Mouse (Mus musculus) lung, adult 2 months (tissue): ENCODE measurements around the gene Bdh2. TPM values are rescaled to one million over a fixed set of nuclear protein-coding genes. Genes with fewer than 3 reads are reported as not detected.

Source experiments
- DNase-seq: peaks from one replicate; pipeline ENCODE4 v3.0.0; 2022
- H3K4me1 ChIP-seq: fragments of 200-500 bp; 2 replicates; pipeline ENCODE4 v1.6.1; 2011; ENCODE audit warnings: low read length; ENCODE audit not compliant: control insufficient read depth, insufficient read depth
- H3K4me3 ChIP-seq: fragments of 200-500 bp; replicated peaks from 2 replicates; pipeline ENCODE3; 2011; ENCODE audit warnings: low read depth, mild to moderate bottlenecking, control low read depth, low read length; ENCODE audit errors: extremely low read depth
- CTCF ChIP-seq: fragments of 200-500 bp; IDR thresholded peaks from 2 replicates; pipeline ENCODE4 v1.5.1; 2011; ENCODE audit warnings: mild to moderate bottlenecking, low read length, control low read depth; ENCODE audit not compliant: insufficient read depth
- POLR2A ChIP-seq: fragments of 200-500 bp; IDR thresholded peaks from 2 replicates; pipeline ENCODE4 v1.6.1; 2011; ENCODE audit warnings: low read depth, mild to moderate bottlenecking, control low read depth, low read length, borderline replicate concordance; ENCODE audit errors: extremely low read depth
- WGBS: fragments of 180-500 bp; shearing (Covaris S2); methylation state at CpG from one replicate; pipeline ENCODE4 v1.1.7; 2018; 5-methylcytosine and 5-hydroxymethylcytosine counted together
- polyA plus RNA-seq: library from polyadenylated mRNA; depleted of rRNA; stranded (reverse); fragments of >200 nt; gene quantifications from 2 replicates; pipeline ENCODE4 v1.2.3, GENCODE M21; 2012; rRNA removed

Gene Bdh2
- 1.1 and 1.2 TPM in 2 replicates for polyA plus RNA-seq

- no peak within 1 kb of the TSS for H3K4me3 ChIP-seq
- DNase-seq, result peak; percentile 63
- 25% methylated on average over 14 of the region's 14 CpGs for WGBS
- no peaks in the 10 kb centered on the region for H3K4me1 ChIP-seq
- no peak for TF ChIP-seq POLR2A
- peak; percentile 55 for TF ChIP-seq CTCF
Observed at GRCm38 (mm10) chr3:135280669-135281415, at the start of gene Bdh2. Gene Bdh2 (plus strand): TSS chr3:135281221.

- Histone ChIP-seq H3K4me1 (no peaks in the 10 kb centered on the region), H3K4me3 (no peak overlapping the region)
- no peak for TF ChIP-seq CTCF
- no peak for TF ChIP-seq POLR2A
- WGBS, result 81% methylated on average over 3 of the region's 3 CpGs
- DNase-seq, result no peak
Observed at GRCm38 (mm10) chr3:135232058-135232457, 49.0 kb upstream of the Bdh2 start.

- Histone ChIP-seq H3K4me1 (no peaks in the 10 kb centered on the region), H3K4me3 (no peak overlapping the region)
- DNase-seq, result no peak
- TF ChIP-seq CTCF (no peak), POLR2A (no peak)
- WGBS, result 94% methylated on average over 3 of the region's 3 CpGs
Observed at GRCm38 (mm10) chr3:135232462-135232861, 48.6 kb upstream of the Bdh2 start.

- H3K4me3 ChIP-seq, result no peak overlapping the region
- DNase-seq, result no peak
- H3K4me1 ChIP-seq, result no peaks in the 10 kb centered on the region
- TF ChIP-seq POLR2A (no peak), CTCF (no peak)
Observed at GRCm38 (mm10) chr3:135245733-135246132, 35.3 kb upstream of the Bdh2 start.

GRCm38 (mm10) chr3:135246828-135247227 is 34.2 kb upstream of the Bdh2 start:
- no peak for DNase-seq
- TF ChIP-seq CTCF, result no peak
- TF ChIP-seq POLR2A, result no peak
- WGBS, result 77% methylated on average over 6 of the region's 6 CpGs
- no peak overlapping the region for H3K4me3 ChIP-seq
- no peaks in the 10 kb centered on the region for H3K4me1 ChIP-seq

GRCm38 (mm10) chr3:135249104-135249503 is 31.9 kb upstream of the Bdh2 start:
- no peak for DNase-seq
- no peak for TF ChIP-seq CTCF
- no peak for TF ChIP-seq POLR2A
- Histone ChIP-seq H3K4me1 (no peaks in the 10 kb centered on the region), H3K4me3 (no peak overlapping the region)
- 68% methylated on average over 6 of the region's 6 CpGs for WGBS

GRCm38 (mm10) chr3:135251825-135252224 is 29.2 kb upstream of the Bdh2 start:
- no peak for DNase-seq
- WGBS, result 92% methylated on average over 6 of the region's 6 CpGs
- TF ChIP-seq POLR2A, result no peak
- TF ChIP-seq CTCF, result no peak
- Histone ChIP-seq H3K4me1 (no peaks in the 10 kb centered on the region), H3K4me3 (no peak overlapping the region)

- Histone ChIP-seq H3K4me3 (no peak overlapping the region), H3K4me1 (no peaks in the 10 kb centered on the region)
- no peak for DNase-seq
- TF ChIP-seq POLR2A, result no peak
- TF ChIP-seq CTCF, result no peak
Observed at GRCm38 (mm10) chr3:135254784-135255183, 26.2 kb upstream of the Bdh2 start.

GRCm38 (mm10) chr3:135258919-135259318 is 22.1 kb upstream of the Bdh2 start:
- no peak for TF ChIP-seq CTCF
- no peak for TF ChIP-seq POLR2A
- WGBS, result 94% methylated on average over 10 of the region's 10 CpGs
- Histone ChIP-seq H3K4me1 (no peaks in the 10 kb centered on the region), H3K4me3 (no peak overlapping the region)
- DNase-seq, result no peak

- WGBS, result 95% methylated on average over 7 of the region's 7 CpGs
- no peak for DNase-seq
- H3K4me1 ChIP-seq, result no peaks in the 10 kb centered on the region
- TF ChIP-seq CTCF (no peak), POLR2A (no peak)
- H3K4me3 ChIP-seq, result no peak overlapping the region
Observed at GRCm38 (mm10) chr3:135260233-135260632, 20.8 kb upstream of the Bdh2 start.
